Mouse (Mus musculus): ENCODE data around the gene Gm10644. TPM values are rescaled to one million over a fixed set of nuclear protein-coding genes. Genes with fewer than 3 reads are reported as not detected.
A peak's percentile ranks its signal among the peaks of the same experiment; 100 is the strongest.

Gm10644 gene
- polyA plus RNA-seq, 1 experiment from 2014 or later, result 0.37 TPM

- peaks cover 10% of the 10 kb centered on the region for H3K4me1 ChIP-seq (replicated peaks; ENCODE audit: control insufficient read depth, insufficient read depth, low read length)
- H3K27me3 ChIP-seq (replicated peaks; ENCODE audit: control insufficient read depth, insufficient read depth, low read length), result no peaks in the 10 kb centered on the region
- no peak for ATAC-seq (replicated peaks; ENCODE audit: low FRiP score, low TSS enrichment, low read depth)
- peak overlapping the region; percentile 56 for H3K9ac ChIP-seq (ENCODE audit: low read length)
- no peaks in the 10 kb centered on the region for H3K9me3 ChIP-seq (ENCODE audit: control insufficient read depth, low read length)
- H3K36me3 ChIP-seq (ENCODE audit: control insufficient read depth, insufficient read depth, low read length), result no peaks in the 10 kb centered on the region
- peak overlapping the region; percentile 72 for H3K4me2 ChIP-seq (ENCODE audit: low read length)
- 4% methylated on average over 15 of the region's 15 CpGs for WGBS
- no peak overlapping the region for H3K27ac ChIP-seq (ENCODE audit: low read depth)
- H3K4me3 ChIP-seq (ENCODE audit: low read depth, low read length), result peak overlapping the region; percentile 74
- DNase-seq (ENCODE audit: low spot score), result no peak
These were observed 883 bp upstream of the Gm10644 start for GRCm38 (mm10) chr8:83955958-83956218.

GRCm38 (mm10) chr8:83954749-83955105, 278 bp downstream of the Gm10644 start:
- 2% methylated on average over 14 of the region's 14 CpGs for WGBS
- Histone ChIP-seq H3K27me3 (replicated peaks; ENCODE audit: control insufficient read depth, insufficient read depth, low read length) (no peaks in the 10 kb centered on the region), H3K9ac (ENCODE audit: low read length) (peak overlapping the region; percentile 45), H3K4me1 (replicated peaks; ENCODE audit: control insufficient read depth, insufficient read depth, low read length) (peaks cover 10% of the 10 kb centered on the region), H3K27ac (ENCODE audit: low read depth) (no peak overlapping the region), H3K9me3 (ENCODE audit: control insufficient read depth, low read length) (no peaks in the 10 kb centered on the region), H3K4me3 (ENCODE audit: low read depth, low read length) (peak overlapping the region; percentile 74), H3K36me3 (ENCODE audit: control insufficient read depth, insufficient read depth, low read length) (no peaks in the 10 kb centered on the region), H3K4me2 (ENCODE audit: low read length) (peak overlapping the region; percentile 56)
- DNase-seq (ENCODE audit: low spot score), result no peak
- ATAC-seq (replicated peaks; ENCODE audit: low FRiP score, low TSS enrichment, low read depth), result no peak

GRCm38 (mm10) chr8:83945540-83945939, 9.5 kb downstream of the Gm10644 start:
- no peaks in the 10 kb centered on the region for H3K27me3 ChIP-seq (replicated peaks; ENCODE audit: control insufficient read depth, insufficient read depth, low read length)
- H3K4me1 ChIP-seq (replicated peaks; ENCODE audit: control insufficient read depth, insufficient read depth, low read length), result no peaks in the 10 kb centered on the region
- H3K9me3 ChIP-seq (ENCODE audit: control insufficient read depth, low read length), result no peaks in the 10 kb centered on the region
- no peak overlapping the region for H3K4me2 ChIP-seq (ENCODE audit: low read length)
- DNase-seq (ENCODE audit: low spot score) (no peak), ATAC-seq (replicated peaks; ENCODE audit: low FRiP score, low TSS enrichment, low read depth) (no peak)
- H3K27ac ChIP-seq (ENCODE audit: low read depth), result no peak overlapping the region
- H3K9ac ChIP-seq (ENCODE audit: low read length), result no peak overlapping the region
- no peak overlapping the region for H3K4me3 ChIP-seq (ENCODE audit: low read depth, low read length)
- no peaks in the 10 kb centered on the region for H3K36me3 ChIP-seq (ENCODE audit: control insufficient read depth, insufficient read depth, low read length)
- WGBS, result 56% methylated on average over 3 of the region's 3 CpGs

- Histone ChIP-seq H3K27me3 (replicated peaks; ENCODE audit: control insufficient read depth, insufficient read depth, low read length) (no peaks in the 10 kb centered on the region), H3K9me3 (ENCODE audit: control insufficient read depth, low read length) (no peaks in the 10 kb centered on the region), H3K27ac (ENCODE audit: low read depth) (no peak overlapping the region), H3K36me3 (ENCODE audit: control insufficient read depth, insufficient read depth, low read length) (peaks cover 18% of the 10 kb centered on the region), H3K9ac (ENCODE audit: low read length) (no peak overlapping the region), H3K4me1 (replicated peaks; ENCODE audit: control insufficient read depth, insufficient read depth, low read length) (no peaks in the 10 kb centered on the region), H3K4me3 (ENCODE audit: low read depth, low read length) (no peak overlapping the region), H3K4me2 (ENCODE audit: low read length) (no peak overlapping the region)
- WGBS, result 63% methylated on average over 1 of the region's 1 CpGs
- ATAC-seq (replicated peaks; ENCODE audit: low FRiP score, low TSS enrichment, low read depth) (no peak), DNase-seq (ENCODE audit: low spot score) (no peak)
These were observed 12.6 kb downstream of the Gm10644 start for GRCm38 (mm10) chr8:83942446-83942845.

GRCm38 (mm10) chr8:83941066-83941677, 13.8 kb downstream of the Gm10644 start:
- H3K27ac ChIP-seq (ENCODE audit: low read depth), result no peak overlapping the region
- no peaks in the 10 kb centered on the region for H3K4me1 ChIP-seq (replicated peaks; ENCODE audit: control insufficient read depth, insufficient read depth, low read length)
- no peaks in the 10 kb centered on the region for H3K27me3 ChIP-seq (replicated peaks; ENCODE audit: control insufficient read depth, insufficient read depth, low read length)
- ATAC-seq (replicated peaks; ENCODE audit: low FRiP score, low TSS enrichment, low read depth), result no peak
- peaks cover 26% of the 10 kb centered on the region for H3K36me3 ChIP-seq (ENCODE audit: control insufficient read depth, insufficient read depth, low read length)
- H3K9ac ChIP-seq (ENCODE audit: low read length), result no peak overlapping the region
- DNase-seq (ENCODE audit: low spot score), result no peak
- H3K4me3 ChIP-seq (ENCODE audit: low read depth, low read length), result no peak overlapping the region
- 73% methylated on average over 6 of the region's 6 CpGs for WGBS
- no peak overlapping the region for H3K4me2 ChIP-seq (ENCODE audit: low read length)
- H3K9me3 ChIP-seq (ENCODE audit: control insufficient read depth, low read length), result no peaks in the 10 kb centered on the region

- ATAC-seq (replicated peaks; ENCODE audit: low FRiP score, low TSS enrichment, low read depth), result no peak
- 93% methylated on average over 15 of the region's 15 CpGs for WGBS
These were observed 16.7 kb downstream of the Gm10644 start for GRCm38 (mm10) chr8:83938330-83938729.

GRCm38 (mm10) chr8:83937645-83938044, 17.4 kb downstream of the Gm10644 start:
- Histone ChIP-seq H3K27ac (ENCODE audit: low read depth) (no peak overlapping the region), H3K4me3 (ENCODE audit: low read depth, low read length) (no peak overlapping the region), H3K4me2 (ENCODE audit: low read length) (no peak overlapping the region), H3K9me3 (ENCODE audit: control insufficient read depth, low read length) (no peaks in the 10 kb centered on the region), H3K9ac (ENCODE audit: low read length) (no peak overlapping the region), H3K27me3 (replicated peaks; ENCODE audit: control insufficient read depth, insufficient read depth, low read length) (no peaks in the 10 kb centered on the region), H3K36me3 (ENCODE audit: control insufficient read depth, insufficient read depth, low read length) (peaks cover 60% of the 10 kb centered on the region), H3K4me1 (replicated peaks; ENCODE audit: control insufficient read depth, insufficient read depth, low read length) (no peaks in the 10 kb centered on the region)
- WGBS, result 89% methylated on average over 7 of the region's 7 CpGs
- ATAC-seq (replicated peaks; ENCODE audit: low FRiP score, low TSS enrichment, low read depth) (no peak), DNase-seq (ENCODE audit: low spot score) (no peak)

More at GRCm38 (mm10) chr8:83938330-83938729, 16.7 kb downstream of the Gm10644 start:
- no peaks in the 10 kb centered on the region for H3K27me3 ChIP-seq (replicated peaks; ENCODE audit: control insufficient read depth, insufficient read depth, low read length)
- no peaks in the 10 kb centered on the region for H3K4me1 ChIP-seq (replicated peaks; ENCODE audit: control insufficient read depth, insufficient read depth, low read length)
- H3K9ac ChIP-seq (ENCODE audit: low read length), result no peak overlapping the region
- no peak for DNase-seq (ENCODE audit: low spot score)
- no peak overlapping the region for H3K4me2 ChIP-seq (ENCODE audit: low read length)
- H3K27ac ChIP-seq (ENCODE audit: low read depth), result no peak overlapping the region
- H3K9me3 ChIP-seq (ENCODE audit: control insufficient read depth, low read length), result no peaks in the 10 kb centered on the region
- H3K36me3 ChIP-seq (ENCODE audit: control insufficient read depth, insufficient read depth, low read length), result peaks cover 54% of the 10 kb centered on the region
- H3K4me3 ChIP-seq (ENCODE audit: low read depth, low read length), result no peak overlapping the region

GRCm38 (mm10) chr8:83935435-83935834, 19.6 kb downstream of the Gm10644 start:
- Histone ChIP-seq H3K9me3 (ENCODE audit: control insufficient read depth, low read length) (no peaks in the 10 kb centered on the region), H3K27me3 (replicated peaks; ENCODE audit: control insufficient read depth, insufficient read depth, low read length) (no peaks in the 10 kb centered on the region), H3K27ac (ENCODE audit: low read depth) (no peak overlapping the region), H3K36me3 (ENCODE audit: control insufficient read depth, insufficient read depth, low read length) (peaks cover 81% of the 10 kb centered on the region), H3K4me2 (ENCODE audit: low read length) (no peak overlapping the region), H3K9ac (ENCODE audit: low read length) (no peak overlapping the region), H3K4me1 (replicated peaks; ENCODE audit: control insufficient read depth, insufficient read depth, low read length) (no peaks in the 10 kb centered on the region), H3K4me3 (ENCODE audit: low read depth, low read length) (no peak overlapping the region)
- DNase-seq (ENCODE audit: low spot score), result no peak
- 91% methylated on average over 8 of the region's 8 CpGs for WGBS
- no peak for ATAC-seq (replicated peaks; ENCODE audit: low FRiP score, low TSS enrichment, low read depth)

GRCm38 (mm10) chr8:83934994-83935393, 20.0 kb downstream of the Gm10644 start:
- no peaks in the 10 kb centered on the region for H3K4me1 ChIP-seq (replicated peaks; ENCODE audit: control insufficient read depth, insufficient read depth, low read length)
- H3K4me2 ChIP-seq (ENCODE audit: low read length), result no peak overlapping the region
- H3K9ac ChIP-seq (ENCODE audit: low read length), result no peak overlapping the region
- WGBS, result 86% methylated on average over 2 of the region's 2 CpGs
- DNase-seq (ENCODE audit: low spot score), result no peak
- no peak overlapping the region for H3K27ac ChIP-seq (ENCODE audit: low read depth)
- H3K4me3 ChIP-seq (ENCODE audit: low read depth, low read length), result no peak overlapping the region
- no peaks in the 10 kb centered on the region for H3K27me3 ChIP-seq (replicated peaks; ENCODE audit: control insufficient read depth, insufficient read depth, low read length)
- no peaks in the 10 kb centered on the region for H3K9me3 ChIP-seq (ENCODE audit: control insufficient read depth, low read length)
- ATAC-seq (replicated peaks; ENCODE audit: low FRiP score, low TSS enrichment, low read depth), result no peak
- H3K36me3 ChIP-seq (ENCODE audit: control insufficient read depth, insufficient read depth, low read length), result peaks cover 85% of the 10 kb centered on the region
